Mouse (Mus musculus): ENCODE results near the gene Slc6a8. TPM values are rescaled to one million over a fixed set of nuclear protein-coding genes. Genes with fewer than 3 reads are reported as not detected.

Gene Slc6a8
- 6.8 and 7.1 TPM in 2 replicates for polyA plus RNA-seq (2015; fragmentation: Nextera tagmentation; extraction: Ambion mirVana)

DNA sequence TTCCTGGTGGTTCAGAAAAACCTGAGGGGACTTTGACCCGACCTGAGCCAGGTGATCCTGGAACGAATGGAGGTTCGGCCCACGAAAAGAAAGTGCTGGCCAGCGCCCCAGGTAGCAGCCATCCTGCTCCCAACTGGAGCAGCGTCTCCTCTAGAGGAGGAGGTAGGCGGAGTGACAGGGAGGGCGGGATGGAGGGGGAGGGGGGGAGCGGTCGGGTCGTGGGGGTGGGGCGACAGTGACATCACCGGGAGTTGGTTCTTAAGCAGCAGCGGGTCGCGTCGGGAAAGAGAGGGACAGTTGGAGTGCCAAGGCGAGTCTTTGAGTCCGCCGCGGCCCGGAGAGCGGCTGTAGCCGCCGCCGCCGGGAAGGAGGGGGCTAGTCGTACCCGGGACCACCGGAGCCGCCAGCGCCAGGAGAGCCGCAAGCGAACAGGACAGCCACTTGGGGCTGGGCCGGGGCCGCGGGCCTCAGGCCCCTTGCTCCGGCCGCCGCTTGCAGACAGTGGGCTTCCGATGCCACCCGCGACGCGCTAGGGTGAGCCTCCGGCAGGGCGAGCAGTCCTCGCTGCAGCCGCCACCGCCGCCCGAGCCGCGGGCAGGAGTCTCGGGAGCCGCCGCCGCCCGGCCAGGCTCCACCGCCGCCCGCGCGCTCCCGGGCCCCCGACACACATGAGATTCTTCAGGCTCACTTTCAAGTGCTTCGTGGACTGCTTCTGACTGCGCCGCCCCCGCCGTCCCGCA is at the start of gene Slc6a8:
TSS of gene Slc6a8 (plus strand) at position 272 of the 740 bp plus-strand sequence.
- ATAC-seq (ENCODE audit: insufficient read depth, low FRiP score, low read depth): peak; percentile 66
- H3K4me3 ChIP-seq (replicated peaks): peak within 1 kb of the TSS; percentile 58
- WGBS: 13% methylated on average over 51 of the region's 72 CpGs
- no peaks in the 10 kb centered on the region for H3K36me3 ChIP-seq
- peak within 1 kb of the TSS; percentile 54 for H3K9ac ChIP-seq
- no peaks in the 10 kb centered on the region for H3K4me1 ChIP-seq
- H3K27ac ChIP-seq: peak within 1 kb of the TSS; percentile 35; the same call in 1 of the 2 replicates
- H3K4me2 ChIP-seq: peak within 1 kb of the TSS; percentile 67
- H3K9me3 ChIP-seq: no peaks in the 10 kb centered on the region
- no peaks in the 10 kb centered on the region for H3K27me3 ChIP-seq (replicated peaks)

GRCm38 (mm10) chrX:73626981-73627380 is 46.0 kb upstream of the Slc6a8 start:
- H3K4me1 ChIP-seq: no peaks in the 10 kb centered on the region
- no peak overlapping the region for H3K27ac ChIP-seq
- no peaks in the 10 kb centered on the region for H3K9me3 ChIP-seq
- H3K36me3 ChIP-seq: no peaks in the 10 kb centered on the region
- H3K4me2 ChIP-seq: no peak overlapping the region
- H3K4me3 ChIP-seq (replicated peaks): no peak overlapping the region
- no peak overlapping the region for H3K9ac ChIP-seq
- ATAC-seq (ENCODE audit: insufficient read depth, low FRiP score, low read depth): no peak
- no peaks in the 10 kb centered on the region for H3K27me3 ChIP-seq (replicated peaks)

- Histone ChIP-seq H3K4me3 (replicated peaks) (0 out of 2 replicates have a peak overlapping the region, but pooled peaks have one; percentile 5), H3K36me3 (no peaks in the 10 kb centered on the region), H3K27me3 (replicated peaks) (peaks cover 26% of the 10 kb centered on the region), H3K27ac (no peak overlapping the region), H3K9ac (no peak overlapping the region), H3K4me1 (peaks cover 8% of the 10 kb centered on the region; the same call in 1 of the 2 replicates), H3K4me2 (peak overlapping the region; percentile 44), H3K9me3 (no peaks in the 10 kb centered on the region)
- ATAC-seq (ENCODE audit: insufficient read depth, low FRiP score, low read depth): no peak
- WGBS: 24% methylated on average over 19 of the region's 19 CpGs
Observed at GRCm38 (mm10) chrX:73635425-73635824, 37.5 kb upstream of the Slc6a8 start.

GRCm38 (mm10) chrX:73637415-73637814 is 35.5 kb upstream of the Slc6a8 start:
- Histone ChIP-seq H3K36me3 (no peaks in the 10 kb centered on the region), H3K27ac (no peak overlapping the region), H3K4me3 (replicated peaks) (peak overlapping the region; percentile 32), H3K27me3 (replicated peaks) (peaks cover 26% of the 10 kb centered on the region), H3K9ac (no peak overlapping the region), H3K9me3 (no peaks in the 10 kb centered on the region), H3K4me1 (peaks cover 8% of the 10 kb centered on the region; the same call in 1 of the 2 replicates), H3K4me2 (peak overlapping the region; percentile 64)
- WGBS: 22% methylated on average over 19 of the region's 19 CpGs
- 0 out of 2 replicates have a peak, but pooled peaks have one; percentile 11 for ATAC-seq (ENCODE audit: insufficient read depth, low FRiP score, low read depth)

DNA sequence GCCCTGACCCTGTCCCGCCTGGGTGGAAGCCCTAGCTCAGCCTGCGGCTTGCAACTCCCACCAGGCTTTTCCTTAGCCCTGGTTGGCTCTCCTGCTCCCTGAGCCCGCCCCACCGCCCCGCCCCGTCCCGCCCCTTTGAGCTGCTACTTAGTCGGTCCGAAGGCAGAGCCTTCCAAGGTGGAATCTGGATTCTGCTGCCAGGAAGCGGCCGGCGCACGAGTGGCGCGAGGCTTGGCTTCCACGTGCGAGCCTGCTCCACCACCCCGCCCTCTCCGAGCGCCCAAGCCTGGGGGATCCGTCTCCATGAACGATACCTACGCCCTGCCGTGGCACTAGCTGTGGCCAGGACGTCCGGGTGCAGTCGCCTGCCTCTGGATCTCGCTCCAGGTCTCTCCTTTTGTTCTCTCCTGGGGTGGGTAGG is 33.7 kb upstream of the Slc6a8 start, which contains the start of gene Dusp9:
TSS of gene Dusp9 (plus strand) at position 165 of the 421 bp plus-strand sequence.
- ATAC-seq (ENCODE audit: insufficient read depth, low FRiP score, low read depth): peak; percentile 83
- Histone ChIP-seq H3K9ac (no peak within 1 kb of the TSS), H3K4me2 (peak within 1 kb of the TSS; percentile 78), H3K9me3 (no peaks in the 10 kb centered on the region), H3K27me3 (replicated peaks) (peaks cover 26% of the 10 kb centered on the region), H3K36me3 (no peaks in the 10 kb centered on the region), H3K4me1 (peaks cover 8% of the 10 kb centered on the region; the same call in 1 of the 2 replicates), H3K27ac (no peak within 1 kb of the TSS), H3K4me3 (replicated peaks) (peak within 1 kb of the TSS; percentile 39)
- WGBS: 24% methylated on average over 24 of the region's 28 CpGs

GRCm38 (mm10) chrX:73639901-73640469 is 33.0 kb upstream of the Slc6a8 start:
- no peaks in the 10 kb centered on the region for H3K36me3 ChIP-seq
- no peaks in the 10 kb centered on the region for H3K9me3 ChIP-seq
- no peak for ATAC-seq (ENCODE audit: insufficient read depth, low FRiP score, low read depth)
- no peak overlapping the region for H3K9ac ChIP-seq
- peaks cover 8% of the 10 kb centered on the region; the same call in 1 of the 2 replicates for H3K4me1 ChIP-seq
- H3K4me3 ChIP-seq (replicated peaks): peak overlapping the region; percentile 39
- H3K27me3 ChIP-seq (replicated peaks): peaks cover 26% of the 10 kb centered on the region
- 17% methylated on average over 40 of the region's 41 CpGs for WGBS
- peak overlapping the region; percentile 78 for H3K4me2 ChIP-seq
- no peak overlapping the region for H3K27ac ChIP-seq

GRCm38 (mm10) chrX:73645121-73645520 is 27.8 kb upstream of the Slc6a8 start:
- H3K27ac ChIP-seq: no peak overlapping the region
- H3K9ac ChIP-seq: no peak overlapping the region
- no peak for ATAC-seq (ENCODE audit: insufficient read depth, low FRiP score, low read depth)
- WGBS: 38% methylated on average over 4 of the region's 4 CpGs
- H3K9me3 ChIP-seq: no peaks in the 10 kb centered on the region
- H3K4me3 ChIP-seq (replicated peaks): no peak overlapping the region
- no peaks in the 10 kb centered on the region for H3K36me3 ChIP-seq
- no peak overlapping the region for H3K4me2 ChIP-seq
- no peaks in the 10 kb centered on the region for H3K27me3 ChIP-seq (replicated peaks)
- H3K4me1 ChIP-seq: no peaks in the 10 kb centered on the region

GRCm38 (mm10) chrX:73650869-73651268 is 22.1 kb upstream of the Slc6a8 start:
- H3K4me2 ChIP-seq: no peak overlapping the region
- WGBS: 45% methylated on average over 3 of the region's 3 CpGs
- no peak for ATAC-seq (ENCODE audit: insufficient read depth, low FRiP score, low read depth)

DNA sequence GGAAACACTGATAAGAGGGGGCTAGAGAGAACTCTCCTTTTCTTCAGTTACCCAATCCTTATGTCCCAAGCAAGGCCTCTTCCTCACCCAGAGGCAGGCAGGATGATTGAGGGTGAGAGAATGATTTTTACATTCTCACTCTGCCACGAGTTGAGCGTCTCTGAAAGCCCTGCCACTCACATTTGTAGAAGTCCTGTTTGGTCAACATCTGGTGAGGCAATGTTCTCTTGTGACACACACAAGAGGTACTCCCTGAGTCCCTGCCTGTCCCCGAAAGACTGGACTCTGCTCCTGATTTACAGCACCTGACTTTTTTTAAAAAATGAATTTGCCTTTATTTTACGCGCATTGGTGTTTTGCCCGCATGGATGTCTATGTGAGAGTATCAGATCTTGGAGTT is 19.6 kb upstream of the Slc6a8 start:
- Histone ChIP-seq H3K9ac (no peak overlapping the region), H3K4me3 (replicated peaks) (no peak overlapping the region), H3K27ac (no peak overlapping the region), H3K4me1 (no peaks in the 10 kb centered on the region), H3K4me2 (no peak overlapping the region), H3K27me3 (replicated peaks) (no peaks in the 10 kb centered on the region), H3K9me3 (no peaks in the 10 kb centered on the region), H3K36me3 (no peaks in the 10 kb centered on the region)
- 82% methylated on average over 6 of the region's 6 CpGs for WGBS
- ATAC-seq (ENCODE audit: insufficient read depth, low FRiP score, low read depth): no peak

More at GRCm38 (mm10) chrX:73650869-73651268, 22.1 kb upstream of the Slc6a8 start:
- H3K27ac ChIP-seq: no peak overlapping the region
- no peak overlapping the region for H3K4me3 ChIP-seq (replicated peaks)
- H3K36me3 ChIP-seq: no peaks in the 10 kb centered on the region
- H3K9me3 ChIP-seq: no peaks in the 10 kb centered on the region
- H3K27me3 ChIP-seq (replicated peaks): no peaks in the 10 kb centered on the region
- no peaks in the 10 kb centered on the region for H3K4me1 ChIP-seq
- no peak overlapping the region for H3K9ac ChIP-seq

DNA sequence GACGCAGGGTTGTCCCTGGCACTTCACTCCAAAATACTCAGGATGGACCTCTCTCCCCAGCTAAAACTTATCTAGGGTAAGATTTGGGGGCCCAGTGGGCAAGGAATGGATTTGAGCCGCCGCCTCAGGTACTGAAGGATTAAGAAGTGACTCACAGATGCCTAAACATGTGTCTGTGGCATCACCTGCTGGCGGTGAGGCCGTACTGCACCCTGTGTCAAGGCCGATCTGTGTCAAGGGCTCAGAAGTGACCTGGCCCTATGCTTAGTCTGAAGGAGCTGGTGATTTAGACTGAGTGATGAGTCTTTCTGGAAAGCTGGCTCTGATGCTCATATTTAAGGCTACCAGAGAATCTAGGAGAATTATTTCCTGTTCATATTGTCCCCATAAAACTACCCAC is 18.8 kb upstream of the Slc6a8 start:
- H3K9me3 ChIP-seq: no peaks in the 10 kb centered on the region
- WGBS: 10% methylated on average over 6 of the region's 6 CpGs
- no peak overlapping the region for H3K9ac ChIP-seq
- H3K4me3 ChIP-seq (replicated peaks): no peak overlapping the region
- H3K4me2 ChIP-seq: no peak overlapping the region
- no peaks in the 10 kb centered on the region for H3K4me1 ChIP-seq
- H3K27ac ChIP-seq: no peak overlapping the region
- no peaks in the 10 kb centered on the region for H3K27me3 ChIP-seq (replicated peaks)
- no peaks in the 10 kb centered on the region for H3K36me3 ChIP-seq
- ATAC-seq (ENCODE audit: insufficient read depth, low FRiP score, low read depth): peak; percentile 60; the same call in 1 of the 2 replicates

DNA sequence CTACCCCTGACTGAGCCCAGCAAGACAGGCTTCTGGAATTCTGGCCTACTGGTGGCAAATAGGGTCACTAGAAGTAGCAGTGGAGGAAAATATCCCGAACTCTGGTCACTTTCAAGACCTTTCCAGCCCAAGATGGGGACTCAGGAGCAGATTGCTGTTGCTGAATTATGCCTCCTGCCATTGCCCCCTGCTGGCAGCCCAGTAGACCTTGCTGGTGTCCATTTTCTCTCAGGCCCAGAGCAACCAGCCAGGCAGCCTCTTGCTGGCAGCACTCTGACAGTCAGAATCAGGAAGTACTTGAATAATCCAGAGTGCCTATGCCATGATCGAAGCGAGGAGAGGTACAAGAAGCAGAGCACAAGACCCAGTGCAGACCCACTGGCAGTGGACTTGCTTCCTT is 17.4 kb upstream of the Slc6a8 start:
- 54% methylated on average over 3 of the region's 3 CpGs for WGBS
- no peaks in the 10 kb centered on the region for H3K36me3 ChIP-seq
- no peak for ATAC-seq (ENCODE audit: insufficient read depth, low FRiP score, low read depth)
- no peak overlapping the region for H3K9ac ChIP-seq
- H3K4me1 ChIP-seq: no peaks in the 10 kb centered on the region
- H3K27ac ChIP-seq: no peak overlapping the region
- H3K4me3 ChIP-seq (replicated peaks): no peak overlapping the region
- no peak overlapping the region for H3K4me2 ChIP-seq
- no peaks in the 10 kb centered on the region for H3K27me3 ChIP-seq (replicated peaks)
- H3K9me3 ChIP-seq: no peaks in the 10 kb centered on the region

GRCm38 (mm10) chrX:73658391-73658790 is 14.6 kb upstream of the Slc6a8 start:
- H3K36me3 ChIP-seq: no peaks in the 10 kb centered on the region
- no peak overlapping the region for H3K4me3 ChIP-seq (replicated peaks)
- no peaks in the 10 kb centered on the region for H3K9me3 ChIP-seq
- no peak overlapping the region for H3K27ac ChIP-seq
- no peak overlapping the region for H3K9ac ChIP-seq
- WGBS: 38% methylated on average over 7 of the region's 7 CpGs
- no peaks in the 10 kb centered on the region for H3K27me3 ChIP-seq (replicated peaks)
- H3K4me2 ChIP-seq: no peak overlapping the region
- no peaks in the 10 kb centered on the region for H3K4me1 ChIP-seq
- ATAC-seq (ENCODE audit: insufficient read depth, low FRiP score, low read depth): no peak
